Mouse (Mus musculus) retina, embryonic 14.5 days (tissue): Measurements from ENCODE around the gene Slc34a2.

Source experiments
- DNase-seq: peaks from one replicate; pipeline ENCODE4 v3.0.0-alpha.2; 2015; ENCODE audit warnings: low spot score

Slc34a2 gene

GRCm38 (mm10) chr5:53037781-53038180, at the start of gene Slc34a2:
Gene Slc34a2 (plus strand): TSS chr5:53038081.
- DNase-seq = no peak

GRCm38 (mm10) chr5:52990687-52991341, 47.1 kb upstream of the Slc34a2 start:
- no peak for DNase-seq

DNA sequence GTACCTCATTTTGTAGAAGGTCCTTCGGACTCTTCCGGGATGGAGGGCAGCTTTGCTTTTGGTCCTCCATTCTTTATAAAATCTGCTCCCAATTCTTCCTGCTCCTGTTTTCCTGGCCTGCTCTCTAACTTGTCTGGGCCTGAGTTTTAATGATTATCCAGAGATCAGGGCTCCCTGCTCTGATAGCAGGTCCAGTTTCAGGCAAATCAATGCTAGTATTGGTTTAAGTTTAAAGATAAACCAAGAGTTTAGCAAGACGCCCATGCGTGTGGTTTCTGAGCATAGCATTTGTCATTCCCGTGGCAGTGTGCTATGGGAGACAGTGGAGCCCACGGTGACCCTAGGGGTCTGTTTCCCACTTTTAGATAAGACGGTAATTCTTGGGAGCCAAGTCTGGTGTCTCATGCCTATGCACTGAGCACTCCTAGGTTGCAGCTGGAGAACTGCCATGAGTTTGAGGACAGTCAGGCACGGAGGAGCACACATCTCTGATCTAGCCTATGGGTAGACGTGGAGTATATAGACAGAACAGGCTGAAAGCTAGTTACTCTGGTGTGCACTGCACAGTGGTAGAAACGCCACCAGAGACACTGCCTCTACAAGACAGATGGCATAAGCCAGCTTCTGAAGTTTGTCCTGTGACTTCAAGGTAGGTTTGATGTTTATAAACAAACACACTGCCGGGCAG, 45.5 kb upstream of the Slc34a2 start:
- DNase-seq = no peak

DNA sequence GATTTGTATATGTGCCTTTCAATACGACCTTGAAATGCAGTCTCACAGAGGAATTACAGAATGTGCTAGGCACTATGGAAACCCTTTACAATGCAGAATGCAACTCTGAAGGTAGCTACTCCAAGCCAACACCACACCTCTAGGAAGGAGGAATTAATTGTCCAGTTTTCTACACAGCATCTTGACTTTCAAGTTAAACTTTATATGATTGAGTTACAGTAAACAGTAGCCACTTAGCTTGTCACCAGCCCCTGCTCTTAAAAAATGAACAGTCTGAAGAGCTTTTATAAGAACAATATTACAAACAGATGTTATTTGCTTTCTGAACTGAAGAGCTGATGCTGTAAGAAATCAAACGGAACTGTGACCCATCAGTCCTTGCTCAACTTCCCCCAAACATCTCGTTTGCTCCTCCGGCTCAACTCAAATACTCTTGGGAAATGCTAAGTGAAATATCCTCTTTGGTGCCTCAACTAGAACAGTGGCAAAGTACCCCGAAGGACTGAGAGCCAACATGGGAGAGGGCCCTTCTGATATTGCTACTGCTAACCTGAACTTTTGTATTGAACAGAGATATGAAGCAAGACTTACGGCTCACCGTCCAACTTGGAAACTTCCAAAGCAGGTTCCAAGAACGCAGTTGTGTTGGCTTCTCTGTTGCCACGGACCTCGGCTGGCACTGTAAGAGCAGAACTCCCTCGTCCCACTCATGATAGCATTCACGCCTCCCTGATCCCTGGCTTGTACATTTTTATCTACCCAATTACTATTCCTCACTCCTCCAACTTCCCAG, 44.2 kb upstream of the Slc34a2 start:
- no peak for DNase-seq

- DNase-seq = no peak
Observed at GRCm38 (mm10) chr5:52995461-52995860, 42.4 kb upstream of the Slc34a2 start.

DNA sequence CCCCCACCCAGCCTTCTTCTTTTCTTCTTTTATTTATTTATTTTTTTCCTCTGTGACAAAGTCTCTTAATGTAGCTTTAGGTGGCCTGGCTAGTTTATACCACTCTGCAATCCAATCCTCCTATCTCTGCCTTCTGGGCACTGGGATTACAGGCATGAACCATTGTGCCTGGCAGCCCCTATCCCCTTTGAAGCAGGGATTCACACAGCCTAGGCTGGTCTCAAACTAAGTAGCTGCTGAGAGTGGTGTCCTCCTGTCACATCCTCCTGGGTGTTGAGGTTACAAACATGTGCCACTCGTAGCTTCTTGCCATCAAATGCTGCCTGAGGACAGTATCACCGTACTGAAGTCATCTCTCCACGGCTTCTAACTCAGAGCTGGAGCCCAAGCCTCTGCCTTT, 41.7 kb upstream of the Slc34a2 start:
- DNase-seq = no peak

DNA sequence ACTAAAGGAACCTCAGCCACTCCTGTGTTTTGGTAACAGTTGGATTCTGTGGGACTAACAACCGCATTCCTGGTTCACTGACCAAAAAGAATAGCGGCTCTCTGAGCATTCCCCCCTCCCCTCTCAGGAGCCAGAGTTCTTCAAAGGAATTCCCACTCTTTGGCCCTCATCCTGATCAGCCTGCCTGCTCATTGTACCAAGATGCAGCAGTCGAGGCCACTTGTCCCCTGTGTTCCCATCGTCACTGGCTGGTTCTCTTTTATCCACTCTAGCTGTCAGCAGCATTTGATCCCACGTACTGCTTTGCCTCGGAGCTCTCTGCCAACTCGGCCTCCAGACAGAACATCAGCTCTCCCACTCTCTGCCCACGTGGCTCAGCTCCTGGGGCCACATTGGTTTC, 41.3 kb upstream of the Slc34a2 start:
- DNase-seq = peak; percentile 71

- DNase-seq = no peak
Observed at GRCm38 (mm10) chr5:52997032-52997431, 40.8 kb upstream of the Slc34a2 start.

GRCm38 (mm10) chr5:52998097-52998760, 39.7 kb upstream of the Slc34a2 start:
- no peak for DNase-seq

GRCm38 (mm10) chr5:53000169-53000872, 37.6 kb upstream of the Slc34a2 start:
- no peak for DNase-seq

- DNase-seq = no peak
Observed at GRCm38 (mm10) chr5:53002599-53003203, 35.2 kb upstream of the Slc34a2 start.

DNA sequence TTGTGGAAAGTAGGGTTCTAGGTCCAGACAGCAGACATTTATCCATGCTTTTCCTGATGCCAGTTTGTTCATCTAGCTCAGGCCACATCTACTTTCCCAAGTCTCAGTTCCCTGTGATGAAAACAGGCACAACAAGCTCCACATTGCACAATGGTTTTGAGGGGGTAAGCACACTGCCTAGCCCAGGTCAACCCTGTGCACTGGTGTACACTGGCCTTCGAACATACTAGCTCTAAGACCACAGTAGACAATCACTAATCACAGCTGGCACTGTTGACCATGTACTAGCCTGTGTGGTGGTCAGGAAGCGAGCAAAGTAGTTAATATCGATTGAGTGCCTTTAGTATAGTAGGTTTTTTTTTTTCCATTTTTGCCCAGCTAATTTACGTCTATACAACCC, 34.4 kb upstream of the Slc34a2 start:
- DNase-seq = no peak

- DNase-seq = no peak
Observed at GRCm38 (mm10) chr5:53003981-53004380, 33.9 kb upstream of the Slc34a2 start.

GRCm38 (mm10) chr5:53009027-53009769, 28.7 kb upstream of the Slc34a2 start:
- no peak for DNase-seq

- DNase-seq = no peak
Observed at GRCm38 (mm10) chr5:53009770-53010133, 28.1 kb upstream of the Slc34a2 start.

DNA sequence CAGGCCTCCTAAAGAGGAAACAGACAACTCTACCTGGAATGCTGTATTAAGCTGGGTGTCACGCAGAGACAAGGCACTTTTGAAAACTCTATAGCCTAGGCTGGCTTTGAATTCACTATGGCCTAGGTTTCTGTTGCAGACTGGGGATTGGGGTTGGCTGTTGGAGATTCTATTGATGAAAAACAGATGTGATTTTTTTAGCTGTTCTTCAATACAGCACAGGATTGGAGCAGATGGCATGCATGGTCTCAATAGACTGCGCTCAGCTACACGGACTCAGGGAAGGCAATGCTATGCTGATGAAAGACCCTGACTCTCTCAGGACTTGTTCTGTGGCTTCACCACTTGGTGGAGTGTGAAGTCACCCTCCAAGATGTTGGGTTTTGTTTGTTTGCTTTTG, 26.6 kb upstream of the Slc34a2 start:
- no peak for DNase-seq

GRCm38 (mm10) chr5:53016606-53017005, 21.3 kb upstream of the Slc34a2 start:
- DNase-seq = no peak

DNA sequence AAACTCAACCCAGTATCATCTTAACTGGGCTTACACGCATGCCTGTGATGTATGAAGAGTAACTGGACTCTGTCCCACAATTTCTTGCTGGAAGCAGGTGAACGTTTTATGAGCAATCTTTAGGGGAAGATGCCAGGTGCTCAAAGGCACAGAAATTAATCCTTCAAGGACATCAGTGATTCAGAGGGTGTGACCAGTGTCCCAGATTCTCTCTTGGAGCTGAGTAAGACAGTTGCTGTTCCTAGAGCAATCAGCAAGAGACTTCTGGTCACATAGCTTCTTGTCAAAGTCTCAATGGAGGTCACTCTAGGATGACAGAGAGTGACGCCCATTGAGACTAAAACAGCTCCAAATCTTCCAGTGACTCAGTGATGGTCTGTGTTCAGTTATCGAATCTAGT, 19.6 kb upstream of the Slc34a2 start:
- DNase-seq = no peak

DNA sequence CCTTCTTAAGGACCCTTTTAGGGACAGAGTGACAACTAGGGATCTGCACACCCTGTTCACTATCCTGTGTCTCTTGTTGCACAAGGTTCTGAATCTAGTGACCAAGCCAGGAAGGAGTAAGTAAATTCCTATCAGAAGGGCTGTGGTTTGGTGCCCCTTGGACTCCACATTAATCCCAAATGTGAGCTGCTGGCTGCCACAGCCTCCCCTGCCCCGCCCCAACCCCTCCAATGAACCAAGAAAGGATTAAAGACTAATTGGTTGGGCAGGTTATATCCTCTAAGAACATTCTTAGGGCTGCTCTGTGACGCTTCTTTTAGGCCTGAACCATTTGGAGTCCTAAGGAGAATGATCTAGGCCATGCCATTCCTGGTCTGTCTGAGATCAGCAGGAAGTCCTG, 14.4 kb upstream of the Slc34a2 start:
- no peak for DNase-seq

GRCm38 (mm10) chr5:53023901-53024300, 14.0 kb upstream of the Slc34a2 start:
- peak; percentile 32 for DNase-seq
